Mouse (Mus musculus): ENCODE data around the gene Svs5.
"Not testable (repeated sequence)": the region's sequence is repeated elsewhere in the genome, so short reads cannot be mapped to it uniquely, and the experiment has no call there.

Svs5 gene

DNA sequence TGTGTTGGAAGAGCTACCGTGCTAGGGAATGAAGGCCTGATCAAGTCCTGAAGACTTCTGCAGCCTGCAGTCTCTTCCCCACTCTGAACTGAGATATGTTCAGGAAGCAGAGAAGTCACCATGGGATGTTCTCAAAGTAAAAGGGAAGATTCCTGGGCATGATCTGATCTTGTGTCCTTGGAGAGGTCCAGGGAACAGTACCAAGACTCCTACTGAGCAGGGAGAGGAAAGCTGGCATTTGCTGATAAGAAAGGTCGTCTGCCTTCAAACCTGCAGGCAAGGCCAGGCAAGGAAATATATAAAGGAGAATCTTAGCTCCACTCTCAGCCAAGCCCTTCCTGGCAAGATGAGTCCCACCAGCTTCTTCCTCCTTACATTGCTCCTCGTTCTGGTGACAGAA is at the start of gene Svs5:
Gene Svs5 (plus strand): TSS at position 301 of the 400 bp plus-strand sequence.
- not testable (repeated sequence) for DNase-seq (ENCODE audit: low read depth, low spot score)

DNA sequence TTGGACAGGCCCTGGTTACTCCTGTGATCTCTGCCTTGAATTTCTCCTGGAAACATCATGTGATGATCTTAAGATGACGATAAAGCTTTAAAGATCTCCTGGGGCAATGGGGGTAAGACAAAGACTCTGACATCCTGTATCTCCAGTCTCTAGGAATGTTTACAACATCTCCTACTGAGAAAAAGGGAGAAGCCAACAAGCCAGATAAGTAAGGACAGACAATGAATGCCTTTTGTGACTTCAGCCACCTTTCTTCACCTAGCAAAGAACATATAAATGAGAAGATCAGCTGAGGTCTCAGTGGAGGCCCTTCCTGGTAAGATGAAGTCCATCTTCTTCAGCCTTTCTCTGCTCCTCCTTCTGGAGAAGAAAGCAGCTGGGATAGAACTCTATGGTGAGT is 43.6 kb upstream of the Svs5 start, which contains the start of gene Svs3a:
Gene Svs3a (plus strand): TSS at position 301 of the 400 bp plus-strand sequence.
- DNase-seq (ENCODE audit: low read depth, low spot score), result not testable (repeated sequence)

DNA sequence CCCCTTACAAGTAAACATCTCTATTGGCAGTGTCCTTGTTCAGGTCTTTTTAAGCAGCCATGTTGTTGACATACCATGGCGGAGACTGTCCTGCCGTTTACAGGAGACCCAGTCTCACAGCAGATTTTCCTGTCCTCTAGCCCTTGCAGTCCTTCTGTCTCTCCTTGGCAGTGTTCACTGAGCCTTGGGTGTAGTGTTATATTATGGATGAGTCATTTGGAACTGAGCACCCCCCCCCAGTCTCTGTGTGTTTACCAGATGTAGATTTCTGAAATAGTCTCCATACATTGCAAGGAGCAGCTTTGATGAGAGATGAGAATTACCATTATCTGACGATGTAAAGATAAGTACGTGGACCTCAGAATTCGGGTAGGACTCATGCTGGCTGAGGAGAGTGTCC is 19.9 kb upstream of the Svs5 start:
- peak; percentile 38 for DNase-seq (ENCODE audit: low read depth, low spot score)

DNA sequence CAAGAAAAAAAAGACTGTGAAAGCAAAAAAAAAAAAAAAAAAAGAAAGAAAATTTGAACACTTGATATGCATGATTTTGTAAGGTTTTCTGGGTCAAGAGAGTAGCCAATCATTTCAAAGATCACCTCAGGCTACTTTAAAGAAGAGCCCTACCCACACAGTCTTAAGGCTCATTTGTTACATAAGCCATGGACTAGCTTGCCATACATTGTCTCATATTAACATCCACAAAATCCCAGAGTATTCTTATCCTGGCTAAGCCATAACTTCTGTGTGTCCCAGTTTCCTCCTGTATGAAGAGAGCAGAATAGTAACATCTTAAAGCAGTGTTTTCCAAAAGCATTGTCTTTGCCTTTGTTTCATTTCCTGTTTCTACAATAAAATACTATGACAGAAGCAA is 17.1 kb upstream of the Svs5 start:
- peak; percentile 34 for DNase-seq (ENCODE audit: low read depth, low spot score)

DNA sequence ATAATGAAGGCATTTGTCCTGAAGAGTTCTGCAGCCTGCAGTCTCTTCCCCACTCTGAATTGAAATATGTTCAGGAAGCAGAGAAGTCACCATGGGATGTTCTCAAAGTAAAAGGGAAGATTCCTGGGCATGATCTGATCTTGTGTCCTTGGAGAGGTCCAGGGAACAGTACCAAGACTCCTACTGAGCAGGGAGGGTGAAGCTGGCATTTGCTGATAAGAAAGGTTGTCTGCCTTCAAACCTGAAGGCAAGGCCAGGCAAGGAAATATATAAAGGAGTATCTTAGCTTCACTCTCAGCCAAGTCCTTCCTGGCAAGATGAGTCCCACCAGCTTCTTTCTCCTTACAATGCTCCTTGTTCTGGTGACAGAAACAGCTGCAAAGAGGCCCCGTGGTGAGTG is 16.1 kb upstream of the Svs5 start, which contains the start of gene Svs6:
Gene Svs6 (plus strand): TSS at position 301 of the 400 bp plus-strand sequence.
- not testable (repeated sequence) for DNase-seq (ENCODE audit: low read depth, low spot score)

DNA sequence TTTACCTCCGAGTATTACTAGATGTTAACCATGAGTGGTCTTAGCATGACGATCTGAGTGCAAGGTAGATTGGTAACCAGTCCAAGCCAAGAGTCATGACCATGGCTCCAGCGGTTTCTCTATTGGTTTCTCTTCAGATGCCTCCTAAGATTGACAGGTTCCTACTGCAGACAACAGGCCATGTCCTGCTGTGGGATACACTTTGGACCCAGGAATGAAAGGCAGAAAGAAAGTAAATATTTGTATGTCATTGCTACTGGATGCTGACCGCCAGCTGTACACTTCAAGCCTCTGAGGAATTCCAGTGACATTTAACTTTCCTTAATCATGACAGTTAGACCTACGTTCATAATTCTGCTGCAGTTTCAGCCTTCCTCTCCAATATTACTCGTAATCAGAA is 11.6 kb upstream of the Svs5 start:
- no peak for DNase-seq (ENCODE audit: low read depth, low spot score)

DNA sequence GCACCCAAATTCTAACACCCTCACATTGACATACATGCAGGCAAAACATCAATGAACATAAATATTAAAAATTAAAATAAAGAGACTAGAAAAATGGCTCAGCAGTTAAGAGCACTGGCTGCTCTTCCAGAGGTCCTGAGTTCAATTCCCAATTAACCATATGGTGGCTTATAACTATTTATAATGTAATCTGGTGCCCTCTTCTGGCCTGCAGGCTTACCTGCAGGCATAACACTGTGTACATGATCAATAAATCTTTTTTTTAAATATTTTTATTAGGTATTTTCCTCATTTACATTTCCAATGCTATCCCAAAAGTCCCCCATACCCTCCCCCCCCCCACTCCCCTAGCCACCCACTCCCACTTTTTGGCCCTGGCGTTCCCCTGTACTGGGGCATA is 11.2 kb downstream of the Svs5 start:
- DNase-seq (ENCODE audit: low read depth, low spot score), result not testable (repeated sequence)

DNA sequence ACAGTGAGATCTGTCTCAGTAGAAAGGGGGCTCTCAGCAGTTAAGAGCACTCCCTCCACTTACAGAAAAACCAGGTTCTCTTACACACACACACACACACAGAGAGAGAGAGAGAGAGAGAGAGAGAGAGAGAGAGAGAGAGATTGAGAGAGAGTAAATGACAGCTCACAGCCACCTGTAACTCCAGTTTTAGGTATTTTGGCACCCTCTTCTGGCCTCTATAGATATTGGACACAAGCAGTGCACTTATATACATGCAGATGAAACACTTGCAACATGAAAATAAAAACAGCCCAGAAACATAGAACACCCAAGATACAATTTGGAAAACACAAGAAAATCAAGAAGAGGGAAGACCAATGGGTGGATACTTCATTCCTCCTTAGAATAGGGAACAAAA is 15.2 kb downstream of the Svs5 start:
- not testable (repeated sequence) for DNase-seq (ENCODE audit: low read depth, low spot score)

DNA sequence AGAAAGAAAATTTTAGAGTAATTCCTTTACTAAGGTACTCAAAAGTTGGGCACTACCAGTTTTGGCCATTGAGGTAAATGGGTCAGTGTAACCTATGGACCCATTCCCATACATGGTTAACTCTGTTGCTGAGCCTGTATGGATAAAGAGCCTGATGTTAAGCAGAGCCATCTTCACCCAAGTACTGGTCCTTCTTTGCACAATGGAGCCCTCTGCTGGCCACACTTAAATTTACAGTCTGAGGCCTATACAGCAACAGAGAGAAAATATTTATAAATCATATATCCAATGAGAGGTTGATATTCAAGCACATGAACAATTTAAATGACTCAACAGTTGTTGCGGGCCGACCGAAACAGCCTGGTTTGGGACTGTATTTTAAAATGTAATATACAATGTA is 16.4 kb downstream of the Svs5 start:
- no peak for DNase-seq (ENCODE audit: low read depth, low spot score)

DNA sequence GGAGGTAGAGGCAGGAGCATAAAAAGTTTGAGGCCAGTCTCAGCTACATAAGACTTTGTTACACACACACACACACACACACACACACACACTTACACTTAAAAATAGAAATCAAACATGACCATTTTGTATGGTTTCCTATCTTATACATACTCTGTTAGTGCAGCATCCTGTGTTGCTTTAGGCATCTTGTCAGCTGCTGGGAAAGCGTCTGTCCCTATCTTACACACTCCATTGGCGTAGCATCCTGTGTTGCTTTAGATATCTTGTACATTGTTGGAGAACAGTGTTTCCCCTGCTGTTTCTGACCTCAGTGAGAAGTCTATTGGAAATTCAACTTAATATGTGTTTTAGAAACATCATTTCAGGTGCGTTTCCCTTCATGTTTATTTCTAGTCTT is 20.2 kb downstream of the Svs5 start:
- DNase-seq (ENCODE audit: low read depth, low spot score), result no peak

DNA sequence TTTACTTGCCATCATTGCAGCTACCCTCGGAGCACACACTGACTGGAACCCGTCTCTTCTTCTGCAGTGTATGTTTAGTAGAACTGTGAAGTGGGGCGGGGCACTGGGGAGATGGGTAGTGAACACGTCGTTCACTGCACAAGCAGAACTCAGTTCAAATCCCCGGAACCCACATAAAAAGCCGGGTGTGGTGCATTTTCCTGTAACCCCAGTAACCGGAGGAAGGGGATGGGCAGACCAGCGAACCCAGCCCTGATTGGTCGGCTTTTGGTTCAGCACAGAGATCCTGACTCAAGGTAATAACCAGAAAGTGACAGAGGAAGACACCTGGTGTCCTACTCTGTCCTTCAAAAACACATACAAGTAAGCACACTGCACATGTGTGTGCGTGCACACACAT is 20.8 kb downstream of the Svs5 start:
- DNase-seq (ENCODE audit: low read depth, low spot score), result no peak

DNA sequence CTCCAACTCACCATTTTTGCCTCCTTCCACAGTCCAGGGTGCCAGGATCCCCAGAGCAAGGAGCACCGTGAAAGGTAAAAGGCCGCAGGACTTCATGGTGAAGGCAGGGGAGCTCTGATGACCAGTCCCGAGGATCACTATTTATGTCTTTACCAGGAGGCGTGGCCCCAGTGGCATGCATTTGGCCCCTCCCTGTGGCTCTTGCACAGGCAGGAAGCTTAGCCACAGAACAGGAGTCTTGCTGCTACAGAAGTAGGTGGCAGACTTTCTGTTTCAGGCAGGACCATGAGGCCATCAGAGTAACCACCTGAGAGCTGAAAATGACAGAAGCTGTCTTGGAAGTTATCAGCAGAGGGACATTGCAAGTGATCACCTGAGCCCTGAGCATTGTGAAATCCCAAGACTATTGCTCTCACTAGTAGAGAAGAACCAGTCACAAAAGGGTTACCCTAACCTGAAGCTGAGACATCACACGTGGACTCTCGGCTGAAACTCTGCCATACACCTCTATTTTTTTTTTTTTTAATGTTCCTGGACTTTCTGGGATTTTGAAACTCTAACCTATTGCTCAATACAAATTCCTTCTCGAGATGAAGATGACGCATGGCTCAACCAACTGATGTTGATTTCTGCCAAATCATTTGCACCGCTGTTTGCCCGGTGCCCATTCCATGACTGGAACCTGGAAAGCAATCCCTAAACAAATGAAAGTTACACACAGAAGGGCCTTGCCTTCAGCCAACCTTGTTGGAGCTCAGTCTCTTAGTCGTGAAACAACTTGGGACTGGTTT is 23.8 kb downstream of the Svs5 start:
- DNase-seq (ENCODE audit: low read depth, low spot score), result no peak

DNA sequence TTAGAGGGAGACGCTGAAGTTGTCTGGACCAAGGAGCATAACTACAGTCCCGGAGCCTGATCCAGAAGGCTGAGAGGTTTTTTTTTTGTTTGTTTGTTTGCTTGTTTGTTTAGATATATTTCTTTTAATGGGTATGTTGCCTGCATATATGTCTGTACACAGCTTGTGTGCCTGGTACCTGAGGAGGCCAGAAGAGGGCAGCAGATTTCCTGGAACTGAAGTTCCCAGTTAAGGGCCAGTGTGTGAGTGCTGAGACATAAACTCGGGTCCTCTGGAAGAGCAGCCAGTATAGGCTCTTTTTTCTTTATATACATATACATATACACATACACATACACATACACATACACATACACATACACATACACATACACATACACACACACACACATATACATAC is 25.8 kb downstream of the Svs5 start:
- DNase-seq (ENCODE audit: low read depth, low spot score), result no peak

DNA sequence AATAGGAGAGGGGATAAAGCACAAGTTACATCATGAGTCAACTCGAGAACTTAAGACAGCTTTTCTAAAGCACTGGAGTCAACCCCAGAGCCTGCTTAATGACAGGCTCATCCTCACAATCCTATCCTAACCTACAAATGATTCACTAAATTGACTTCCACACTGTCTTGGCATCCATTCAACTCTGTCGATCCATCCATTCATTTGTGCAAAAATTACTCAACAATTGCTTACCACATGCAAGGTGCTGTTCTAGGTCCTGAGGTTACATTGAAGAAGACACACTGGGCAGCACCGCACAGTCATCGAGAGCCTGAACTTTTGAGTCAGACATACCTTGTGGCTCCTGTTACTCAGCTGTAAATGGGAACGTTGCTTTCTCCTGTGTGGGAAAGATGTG is 26.5 kb downstream of the Svs5 start:
- DNase-seq (ENCODE audit: low read depth, low spot score), result no peak

DNA sequence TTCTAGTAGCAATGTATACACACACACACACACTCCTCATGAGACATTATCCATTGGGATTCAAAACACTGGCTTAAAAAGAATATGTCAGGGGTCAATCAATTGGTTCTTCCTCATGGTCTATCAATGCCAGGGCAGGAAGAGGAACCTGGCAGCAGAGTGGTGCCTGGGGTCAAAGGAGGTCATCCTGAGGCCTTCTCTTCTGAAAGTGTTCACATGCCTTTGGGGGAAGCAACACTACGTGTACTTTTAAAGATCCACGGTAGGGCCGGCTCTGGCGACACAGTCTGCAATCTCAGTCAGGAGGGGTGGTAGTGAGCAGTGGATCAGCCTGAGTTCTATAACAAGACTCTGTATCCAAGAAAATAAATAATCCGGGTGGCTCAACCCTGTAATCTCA is 27.1 kb downstream of the Svs5 start:
- no peak for DNase-seq (ENCODE audit: low read depth, low spot score)

DNA sequence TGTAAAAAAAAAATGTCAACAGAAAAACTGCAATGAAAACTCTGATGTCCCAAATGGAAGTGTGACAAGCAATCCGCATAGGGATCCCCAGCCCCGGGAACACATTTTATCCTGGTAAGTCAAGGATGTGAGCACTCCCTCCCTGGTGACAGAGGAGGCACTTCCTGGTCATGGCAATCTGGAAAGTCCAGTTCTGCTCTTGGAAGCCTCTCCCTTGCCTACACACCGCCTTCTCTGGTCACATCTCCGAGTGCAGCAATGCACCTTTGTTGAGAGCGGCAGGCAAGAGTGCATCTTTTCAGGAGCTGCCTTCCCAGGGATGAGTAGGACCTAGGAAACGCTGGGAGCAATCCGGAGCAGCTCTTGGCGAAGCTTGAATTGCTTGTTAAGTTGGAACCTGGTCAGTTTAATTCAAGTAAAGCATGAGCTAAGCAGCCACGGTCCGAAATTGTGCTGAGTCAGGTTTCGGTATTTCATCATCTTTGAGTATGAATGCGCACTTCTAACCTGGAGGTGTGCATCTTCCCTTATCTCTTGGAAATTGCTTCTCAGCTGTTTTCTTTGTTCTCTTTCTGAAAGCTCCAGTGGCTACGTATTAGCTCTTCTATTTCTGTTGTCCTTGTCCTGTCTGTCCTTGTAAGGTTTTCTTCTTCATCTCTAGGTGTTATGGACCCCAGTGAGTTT is 28.6 kb downstream of the Svs5 start:
- no peak for DNase-seq (ENCODE audit: low read depth, low spot score)

DNA sequence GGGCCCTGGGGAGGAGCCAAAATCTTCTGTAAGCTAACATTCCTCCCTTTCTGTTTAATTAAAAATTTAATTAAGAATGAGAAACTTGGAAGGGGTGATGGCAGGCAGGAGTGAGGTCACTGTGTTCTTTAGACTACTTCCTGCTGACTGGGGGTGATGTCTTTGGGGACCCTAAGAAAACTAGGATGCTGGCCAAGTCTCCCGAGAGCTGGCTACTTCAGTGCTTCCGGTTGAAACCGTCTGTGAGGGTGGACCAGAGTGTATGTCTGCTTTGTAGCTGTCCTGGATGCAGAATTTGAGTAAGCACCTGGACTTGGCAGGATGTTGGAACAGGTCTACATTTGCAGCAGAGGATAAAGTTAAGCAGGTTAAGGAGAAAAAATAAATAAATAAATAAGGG is 34.4 kb downstream of the Svs5 start:
- no peak for DNase-seq (ENCODE audit: low read depth, low spot score)

DNA sequence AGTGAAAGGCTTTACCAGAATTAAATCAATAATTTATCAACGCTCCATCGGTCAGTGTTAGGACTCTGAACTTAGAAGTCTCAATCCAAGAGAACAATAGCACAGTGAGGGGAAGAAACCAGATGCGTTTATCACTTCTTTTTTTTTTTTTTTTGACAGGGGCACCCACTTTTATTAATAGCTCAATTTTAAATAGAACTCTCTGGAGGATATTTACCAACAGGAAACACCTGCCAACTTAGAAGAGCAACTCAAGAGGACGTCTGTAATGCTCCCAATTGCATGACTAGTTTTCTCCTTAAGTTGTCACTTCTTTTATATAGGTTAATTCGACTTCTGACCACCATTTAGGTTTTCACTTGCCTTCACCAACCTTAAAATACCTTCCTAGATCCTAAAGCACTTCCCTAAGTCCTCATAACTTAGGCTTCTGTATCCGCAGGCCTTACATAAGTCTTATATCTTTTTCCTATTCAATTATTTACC is 36.1 kb downstream of the Svs5 start:
- no peak for DNase-seq (ENCODE audit: low read depth, low spot score)

DNA sequence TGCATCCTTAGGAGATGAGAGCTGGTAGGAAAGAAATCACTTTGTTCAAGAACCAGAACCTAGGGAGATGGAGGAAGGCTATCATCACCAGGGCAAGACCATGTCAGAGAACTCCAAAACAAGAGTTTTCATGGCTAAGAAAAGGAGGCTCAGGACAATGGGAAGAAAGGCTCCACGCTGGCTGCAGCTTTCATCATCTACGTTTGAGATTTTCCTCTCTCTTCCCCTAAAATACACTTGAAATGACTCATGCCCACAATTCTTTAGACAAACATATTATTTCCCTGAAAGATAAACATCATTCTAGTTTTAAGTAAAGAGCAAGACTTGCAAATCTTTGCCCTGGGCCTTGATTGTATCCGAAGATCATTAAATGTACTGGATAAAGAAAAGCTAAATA is 38.8 kb downstream of the Svs5 start:
- DNase-seq (ENCODE audit: low read depth, low spot score), result no peak

DNA sequence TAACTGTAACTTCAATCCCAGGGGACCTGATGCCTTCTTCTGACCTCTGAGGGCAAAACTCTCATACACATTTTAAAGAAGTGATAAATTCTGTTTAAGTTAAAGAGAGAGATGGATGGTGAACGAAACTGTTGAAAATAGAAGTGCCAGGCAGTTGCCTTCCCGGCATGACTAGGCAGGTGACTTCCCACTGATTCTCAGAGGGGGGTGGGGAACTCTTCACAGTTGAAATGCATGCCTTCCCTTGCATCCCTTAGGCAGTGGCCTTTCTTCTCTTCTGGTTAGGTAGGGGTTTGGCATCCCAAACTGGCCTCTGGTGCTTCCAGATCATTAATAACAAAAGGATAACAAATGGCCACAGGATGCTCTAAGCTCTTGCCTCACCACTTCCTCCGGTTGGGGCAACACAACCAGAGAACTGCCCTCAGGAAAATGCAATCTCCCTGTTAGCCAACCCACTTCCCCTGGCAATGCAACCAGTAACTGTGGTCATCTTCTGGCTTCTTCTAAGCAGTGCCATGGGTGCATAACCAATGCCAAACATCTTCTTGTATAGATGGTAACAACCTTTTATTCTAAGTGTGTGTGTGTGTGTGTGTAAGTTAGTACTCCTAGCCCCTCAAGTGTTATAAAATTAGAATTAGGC is 40.0 kb downstream of the Svs5 start:
- DNase-seq (ENCODE audit: low read depth, low spot score), result no peak

DNA sequence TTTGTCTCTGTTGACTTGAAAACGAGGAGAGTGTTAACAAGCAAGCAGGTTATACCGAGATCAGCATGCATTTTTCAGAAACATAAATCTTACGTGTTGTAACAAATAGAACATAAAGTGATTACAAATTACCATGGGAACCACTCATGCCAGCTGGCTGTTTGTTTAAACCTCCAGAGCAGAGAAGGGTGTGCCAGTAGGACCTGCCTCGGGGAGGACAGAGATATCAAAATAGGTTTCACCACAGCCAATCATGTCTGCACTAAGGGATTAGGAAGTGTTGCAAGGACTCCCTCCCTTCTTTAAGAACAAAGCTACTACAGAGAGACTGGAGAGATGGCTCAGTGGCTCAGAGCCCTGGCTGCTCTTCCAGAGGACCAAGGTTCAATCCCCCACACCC is 40.6 kb downstream of the Svs5 start:
- DNase-seq (ENCODE audit: low read depth, low spot score), result no peak

All from telencephalon, adult 2 months (tissue).